Mouse (Mus musculus): ENCODE results near the gene Plekhm2. TPM values are rescaled to one million over a fixed set of nuclear protein-coding genes. Genes with fewer than 3 reads are reported as not detected.

Plekhm2 gene
- polyA plus RNA-seq, 1 experiment from 2014 or later = 8.1 TPM

DNA sequence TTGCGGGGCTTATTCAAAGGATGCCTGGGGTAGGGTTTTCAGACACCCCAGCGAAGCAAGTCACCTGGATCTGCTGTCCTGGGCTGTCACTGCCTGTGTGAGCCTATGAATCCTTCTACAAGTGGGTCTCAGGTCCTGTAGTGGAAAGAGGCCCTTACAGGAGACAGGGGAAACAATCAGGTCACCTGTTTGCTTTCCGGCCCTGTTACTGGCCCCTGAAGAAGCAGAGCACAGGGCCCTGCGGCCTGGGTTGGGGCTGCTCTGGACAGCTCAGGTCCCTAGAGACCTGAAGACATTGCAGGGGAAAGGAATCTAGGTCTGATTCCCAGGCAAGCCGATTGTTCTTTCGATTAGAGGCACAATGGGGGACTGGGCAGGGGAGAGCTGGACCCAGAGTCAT is 64.3 kb downstream of the Plekhm2 start:
- Histone ChIP-seq H3K4me1 (peaks cover 28% of the 10 kb centered on the region), H3K4me2 (peak overlapping the region; percentile 96), H3K9me3 (replicated peaks) (no peaks in the 10 kb centered on the region), H3K9ac (replicated peaks) (no peak overlapping the region), H3K27me3 (replicated peaks) (peaks cover 4% of the 10 kb centered on the region; the same call in 1 of the 2 replicates), H3K4me3 (replicated peaks) (peak overlapping the region; percentile 63), H3K36me3 (no peaks in the 10 kb centered on the region), H3K27ac (replicated peaks) (no peak overlapping the region)
- 0 out of 2 replicates have a peak, but pooled peaks have one; percentile 30 for ATAC-seq (ENCODE audit: low FRiP score)
- 20% methylated on average over 6 of the region's 6 CpGs for WGBS

DNA sequence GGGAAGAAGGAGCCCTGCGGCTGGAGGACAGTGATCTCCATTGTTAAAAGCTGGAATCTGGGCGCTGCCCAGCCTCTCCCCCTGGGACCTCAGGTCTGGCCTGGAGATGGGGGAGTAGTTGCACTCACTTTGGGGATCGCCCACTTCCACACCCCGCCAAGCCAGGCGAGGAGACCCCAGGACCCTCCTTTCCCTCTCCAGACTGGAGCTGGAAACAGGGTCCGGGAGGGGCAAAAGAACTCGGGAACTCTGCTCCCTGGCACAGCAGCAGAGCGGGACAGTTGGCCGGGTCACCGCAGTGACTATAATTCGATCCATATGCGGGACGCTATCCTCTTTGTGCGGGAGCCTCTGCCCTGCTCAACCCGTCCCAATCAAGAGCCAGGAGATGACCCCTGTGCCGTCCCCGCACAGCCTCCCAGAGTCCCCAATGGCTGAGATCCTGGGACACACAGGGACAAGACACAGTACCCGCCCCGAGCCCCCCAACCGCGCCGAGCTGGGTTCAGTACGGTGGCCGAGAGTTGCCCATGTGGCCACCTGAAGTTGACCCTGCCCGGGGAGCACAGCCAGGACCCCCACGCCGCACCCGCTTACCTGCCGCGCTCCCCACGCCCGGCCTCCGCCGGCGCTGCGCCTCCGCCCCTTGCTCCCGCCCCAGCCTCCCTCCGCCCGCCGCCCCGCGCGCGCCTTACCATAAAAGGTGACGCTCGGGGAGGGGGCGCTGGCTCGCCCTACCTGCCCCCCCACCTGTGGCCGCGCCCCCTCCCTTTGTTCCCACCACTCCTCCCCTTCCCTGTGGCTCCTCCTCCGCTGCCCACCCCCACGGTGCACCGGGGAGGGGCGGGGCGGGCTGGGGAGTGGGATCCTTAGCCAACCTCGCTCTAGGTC is 65.2 kb downstream of the Plekhm2 start:
- H3K4me1 ChIP-seq = peaks cover 28% of the 10 kb centered on the region
- no peak overlapping the region for H3K27ac ChIP-seq (replicated peaks)
- peaks cover 6% of the 10 kb centered on the region; the same call in 1 of the 2 replicates for H3K36me3 ChIP-seq
- WGBS = under 1% methylated on average over 54 of the region's 57 CpGs
- H3K4me3 ChIP-seq (replicated peaks) = peak overlapping the region; percentile 63
- H3K27me3 ChIP-seq (replicated peaks) = peaks cover 4% of the 10 kb centered on the region; the same call in 1 of the 2 replicates
- H3K9me3 ChIP-seq (replicated peaks) = no peaks in the 10 kb centered on the region
- peak overlapping the region; percentile 60 for H3K9ac ChIP-seq (replicated peaks)
- peak; percentile 29; the same call in 1 of the 2 replicates for ATAC-seq (ENCODE audit: low FRiP score)
- H3K4me2 ChIP-seq = peak overlapping the region; percentile 96

DNA sequence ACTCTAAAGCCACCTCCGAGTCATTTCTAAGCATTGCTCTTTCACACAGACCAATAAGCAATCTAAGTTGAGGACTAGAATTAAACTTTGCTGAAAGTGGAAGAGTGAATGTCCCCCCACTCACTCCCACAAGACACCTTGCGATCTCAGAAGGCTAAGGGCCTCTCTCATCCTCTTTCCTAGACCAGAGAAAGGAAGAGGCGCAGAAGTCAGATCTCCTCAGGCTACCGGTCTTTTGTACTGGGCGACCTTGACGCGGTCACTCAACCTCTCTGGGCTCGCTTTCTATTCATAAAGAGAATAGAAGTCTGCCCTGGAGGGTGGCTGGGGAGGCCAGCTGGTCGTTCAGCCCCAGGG is 65.8 kb downstream of the Plekhm2 start:
- no peak for ATAC-seq (ENCODE audit: low FRiP score)
- Histone ChIP-seq H3K27ac (replicated peaks) (peak overlapping the region; percentile 54), H3K36me3 (peaks cover 10% of the 10 kb centered on the region; the same call in 1 of the 2 replicates), H3K9ac (replicated peaks) (peak overlapping the region; percentile 60), H3K9me3 (replicated peaks) (no peaks in the 10 kb centered on the region), H3K27me3 (replicated peaks) (peaks cover 4% of the 10 kb centered on the region; the same call in 1 of the 2 replicates), H3K4me2 (peak overlapping the region; percentile 96), H3K4me3 (replicated peaks) (peak overlapping the region; percentile 63), H3K4me1 (peaks cover 28% of the 10 kb centered on the region)
- WGBS = 4% methylated on average over 9 of the region's 9 CpGs

DNA sequence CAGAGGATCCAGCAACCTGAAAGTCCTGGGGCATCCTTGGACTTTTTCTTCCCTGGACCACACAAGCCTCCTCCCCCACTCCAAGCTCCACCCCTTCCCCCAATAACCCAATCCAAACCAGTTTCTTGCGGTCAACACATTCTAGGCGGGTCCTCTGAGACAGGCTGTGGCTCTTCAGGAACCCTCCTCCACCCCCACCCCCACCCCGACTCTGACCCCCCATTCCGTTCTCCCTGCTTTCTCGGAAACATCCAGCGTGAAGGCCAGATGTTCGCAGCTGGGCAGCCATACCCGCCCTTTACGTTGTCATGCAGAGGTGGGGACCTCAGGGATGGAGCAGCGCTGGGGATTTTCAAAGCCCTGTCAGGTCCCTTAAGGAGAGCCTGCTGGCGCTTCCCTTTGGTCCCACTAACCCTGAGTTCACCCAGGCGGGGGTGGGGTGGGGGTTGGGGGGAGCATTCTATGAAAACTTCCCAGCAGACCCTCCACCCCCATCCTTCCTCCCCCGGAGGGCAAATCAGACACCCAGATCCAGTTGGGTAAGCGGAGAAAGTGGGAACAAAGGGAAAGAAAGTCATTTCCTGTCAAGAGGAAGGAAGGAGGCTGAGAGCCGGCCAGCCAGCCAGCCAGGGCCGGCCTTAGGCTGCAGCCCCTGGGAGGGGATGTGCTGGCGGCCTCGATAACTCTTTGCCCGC is 66.4 kb downstream of the Plekhm2 start:
- ATAC-seq (ENCODE audit: low FRiP score) = no peak
- peaks cover 4% of the 10 kb centered on the region; the same call in 1 of the 2 replicates for H3K27me3 ChIP-seq (replicated peaks)
- peak overlapping the region; percentile 54 for H3K27ac ChIP-seq (replicated peaks)
- H3K9me3 ChIP-seq (replicated peaks) = no peaks in the 10 kb centered on the region
- H3K4me3 ChIP-seq (replicated peaks) = peak overlapping the region; percentile 63
- H3K9ac ChIP-seq (replicated peaks) = peak overlapping the region; percentile 60
- peaks cover 28% of the 10 kb centered on the region for H3K4me1 ChIP-seq
- H3K4me2 ChIP-seq = peak overlapping the region; percentile 96
- 2% methylated on average over 19 of the region's 19 CpGs for WGBS
- H3K36me3 ChIP-seq = peaks cover 10% of the 10 kb centered on the region; the same call in 1 of the 2 replicates

DNA sequence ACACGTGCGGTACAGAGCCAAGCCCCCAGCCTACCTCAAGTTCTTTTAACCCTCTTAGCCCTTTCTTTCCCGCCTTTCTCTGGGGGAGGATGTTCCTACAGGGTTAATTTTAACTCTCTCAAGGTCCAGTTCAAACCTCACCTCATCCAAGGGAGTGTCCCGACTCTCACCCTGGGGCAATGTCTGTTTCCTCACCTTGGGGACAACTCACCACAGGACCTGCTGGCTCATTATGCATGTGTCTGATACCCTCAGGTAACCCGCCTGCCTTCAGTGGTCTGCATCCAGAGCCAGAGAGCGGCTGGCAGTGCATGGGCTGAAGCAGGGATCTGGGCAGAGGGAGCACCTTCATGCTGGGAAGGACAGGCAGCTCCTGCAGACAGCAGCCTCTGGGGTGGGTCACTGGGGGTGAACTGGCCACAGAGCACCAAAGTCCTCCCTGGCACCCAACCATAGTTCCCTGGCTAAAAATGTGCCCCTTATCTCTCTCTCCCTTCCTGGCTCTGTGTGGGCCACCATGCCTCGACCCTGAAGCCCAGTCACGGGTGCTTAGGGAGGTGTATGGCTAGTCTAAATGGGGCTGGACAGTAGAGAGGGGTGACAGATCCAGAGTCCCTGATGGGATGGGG is 67.9 kb downstream of the Plekhm2 start:
- Histone ChIP-seq H3K9ac (replicated peaks) (no peak overlapping the region), H3K27ac (replicated peaks) (no peak overlapping the region), H3K9me3 (replicated peaks) (no peaks in the 10 kb centered on the region), H3K4me3 (replicated peaks) (no peak overlapping the region), H3K4me1 (peaks cover 28% of the 10 kb centered on the region), H3K4me2 (no peak overlapping the region), H3K36me3 (peaks cover 15% of the 10 kb centered on the region; the same call in 1 of the 2 replicates), H3K27me3 (replicated peaks) (peaks cover 4% of the 10 kb centered on the region; the same call in 1 of the 2 replicates)
- ATAC-seq (ENCODE audit: low FRiP score) = no peak
- WGBS = 93% methylated on average over 8 of the region's 8 CpGs

DNA sequence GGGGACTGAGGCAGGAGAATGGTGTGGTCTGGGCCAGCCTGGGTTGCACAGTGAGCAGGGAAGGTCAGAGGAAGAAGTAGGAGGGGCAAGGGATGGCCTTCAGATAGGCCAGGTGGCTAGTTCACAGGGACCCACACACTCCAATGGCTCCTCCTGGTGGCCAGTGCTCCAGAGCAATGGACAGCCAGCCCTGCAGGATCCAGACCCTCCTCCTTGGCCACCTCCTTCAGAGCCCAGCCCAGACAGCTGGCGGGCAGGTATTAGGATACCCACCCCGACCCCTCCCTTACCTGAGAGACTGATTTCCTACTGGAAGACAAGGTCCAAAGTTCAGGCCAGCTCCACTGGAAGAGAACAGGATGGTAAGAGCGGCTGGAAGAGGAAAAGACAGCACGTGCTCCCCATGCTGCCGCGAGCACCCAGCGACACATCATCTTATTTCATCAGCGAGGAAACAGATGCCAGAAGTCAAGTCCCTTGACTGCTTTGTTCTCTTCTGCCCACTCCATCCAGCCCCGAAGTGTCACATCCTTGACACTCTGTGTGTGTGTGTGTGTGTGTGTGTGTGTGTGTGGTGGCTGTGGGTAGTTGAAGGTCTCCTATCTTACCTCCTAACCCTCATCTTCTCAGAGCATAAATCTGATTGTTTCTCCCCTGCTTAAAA is 69.0 kb downstream of the Plekhm2 start:
- peaks cover 28% of the 10 kb centered on the region for H3K4me1 ChIP-seq
- 80% methylated on average over 9 of the region's 9 CpGs for WGBS
- H3K27me3 ChIP-seq (replicated peaks) = peaks cover 4% of the 10 kb centered on the region; the same call in 1 of the 2 replicates
- H3K4me2 ChIP-seq = no peak overlapping the region
- H3K4me3 ChIP-seq (replicated peaks) = no peak overlapping the region
- ATAC-seq (ENCODE audit: low FRiP score) = no peak
- no peak overlapping the region for H3K27ac ChIP-seq (replicated peaks)
- H3K9me3 ChIP-seq (replicated peaks) = no peaks in the 10 kb centered on the region
- peaks cover 15% of the 10 kb centered on the region; the same call in 1 of the 2 replicates for H3K36me3 ChIP-seq
- no peak overlapping the region for H3K9ac ChIP-seq (replicated peaks)

DNA sequence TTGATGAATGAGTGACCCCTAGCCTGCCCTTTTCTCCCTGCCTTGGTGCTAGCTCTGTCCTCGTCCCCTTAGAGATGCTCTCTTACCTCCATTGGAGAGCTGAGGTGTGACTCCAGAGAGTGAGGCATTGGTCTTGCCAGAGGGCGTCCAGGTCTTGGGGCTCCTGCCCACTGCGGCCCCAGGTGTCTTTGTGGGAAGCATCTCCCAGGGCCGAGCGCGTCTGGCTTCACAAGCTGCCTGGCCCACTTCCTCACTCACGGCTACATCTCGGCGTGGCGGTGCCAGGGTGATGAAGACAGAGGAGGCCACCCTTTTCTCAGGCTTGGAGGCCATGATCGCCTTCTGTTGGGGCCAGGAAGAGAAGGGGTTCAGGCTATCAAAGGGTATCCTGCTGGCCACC is 69.6 kb downstream of the Plekhm2 start:
- Histone ChIP-seq H3K9ac (replicated peaks) (no peak overlapping the region), H3K27ac (replicated peaks) (no peak overlapping the region), H3K4me2 (no peak overlapping the region), H3K9me3 (replicated peaks) (no peaks in the 10 kb centered on the region), H3K4me3 (replicated peaks) (no peak overlapping the region), H3K4me1 (peaks cover 22% of the 10 kb centered on the region), H3K36me3 (peaks cover 15% of the 10 kb centered on the region), H3K27me3 (replicated peaks) (peaks cover 4% of the 10 kb centered on the region; the same call in 1 of the 2 replicates)
- no peak for ATAC-seq (ENCODE audit: low FRiP score)
- 94% methylated on average over 11 of the region's 11 CpGs for WGBS

DNA sequence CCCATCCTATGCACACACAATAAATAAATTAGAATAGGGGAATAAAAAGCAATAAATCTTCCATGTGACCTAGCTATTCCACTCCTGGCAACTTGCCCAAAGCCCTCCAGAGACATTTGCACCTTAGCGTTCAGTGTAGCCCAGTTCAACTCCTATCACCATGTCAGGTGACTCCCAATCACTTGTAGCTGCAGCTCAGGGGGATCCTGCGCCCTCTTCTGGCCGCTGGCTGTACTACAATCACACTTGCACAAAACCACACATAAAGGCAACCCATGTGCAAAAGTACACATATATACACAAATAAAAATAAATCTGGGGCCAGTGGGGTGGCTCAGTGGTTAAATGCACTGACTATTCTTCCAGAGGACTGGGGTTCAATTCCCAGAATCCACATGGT is 73.2 kb downstream of the Plekhm2 start:
- Histone ChIP-seq H3K9me3 (replicated peaks) (no peaks in the 10 kb centered on the region), H3K36me3 (peaks cover 26% of the 10 kb centered on the region), H3K9ac (replicated peaks) (no peak overlapping the region), H3K27me3 (replicated peaks) (no peaks in the 10 kb centered on the region), H3K4me1 (no peaks in the 10 kb centered on the region), H3K4me3 (replicated peaks) (no peak overlapping the region), H3K27ac (replicated peaks) (no peak overlapping the region), H3K4me2 (no peak overlapping the region)
- WGBS = 28% methylated on average over 3 of the region's 3 CpGs
- no peak for ATAC-seq (ENCODE audit: low FRiP score)

DNA sequence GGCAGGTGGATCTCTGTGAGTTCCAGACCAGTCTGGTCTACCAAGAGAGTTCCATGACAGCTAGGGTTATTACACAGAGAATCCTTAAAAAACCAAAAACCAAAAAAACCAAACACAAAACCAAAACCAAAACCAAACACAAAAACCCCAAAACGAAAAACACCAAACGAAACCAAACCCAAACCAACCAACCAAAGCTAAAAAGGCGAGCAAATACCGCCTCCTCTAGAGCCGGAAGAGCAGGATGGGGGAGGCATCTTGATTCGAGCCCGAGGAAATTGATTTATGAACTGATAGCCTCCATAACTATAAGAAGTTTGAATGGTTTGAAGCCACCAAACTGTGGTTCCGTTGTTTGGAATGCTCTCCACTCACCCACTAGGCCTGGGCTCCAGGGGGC is 80.8 kb downstream of the Plekhm2 start:
- no peak overlapping the region for H3K27ac ChIP-seq (replicated peaks)
- H3K9ac ChIP-seq (replicated peaks) = no peak overlapping the region
- H3K4me3 ChIP-seq (replicated peaks) = no peak overlapping the region
- H3K4me2 ChIP-seq = no peak overlapping the region
- peaks cover 24% of the 10 kb centered on the region for H3K36me3 ChIP-seq
- H3K4me1 ChIP-seq = no peaks in the 10 kb centered on the region
- no peaks in the 10 kb centered on the region for H3K27me3 ChIP-seq (replicated peaks)
- H3K9me3 ChIP-seq (replicated peaks) = no peaks in the 10 kb centered on the region
- ATAC-seq (ENCODE audit: low FRiP score) = no peak
- 91% methylated on average over 8 of the region's 8 CpGs for WGBS

DNA sequence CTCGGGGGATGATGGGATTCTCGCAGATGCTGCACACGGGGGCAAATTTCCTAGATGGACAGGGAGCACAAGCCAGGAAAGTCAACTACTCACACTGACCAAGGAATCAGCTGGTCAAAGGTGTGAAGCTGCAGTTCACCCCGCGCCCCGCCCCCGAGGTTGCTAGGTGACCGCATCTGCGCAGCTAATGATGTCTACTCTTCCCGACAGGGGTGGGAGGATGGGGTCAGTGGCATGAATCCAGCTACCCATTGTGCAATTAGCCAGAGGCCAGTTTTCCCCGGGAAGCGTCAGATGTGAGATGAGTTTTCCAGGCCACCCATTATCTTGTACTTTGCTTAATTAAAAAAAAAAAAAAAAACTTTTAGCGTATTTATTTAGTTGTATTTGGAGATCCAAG is 83.6 kb downstream of the Plekhm2 start:
- peaks cover 22% of the 10 kb centered on the region for H3K36me3 ChIP-seq
- no peak overlapping the region for H3K27ac ChIP-seq (replicated peaks)
- ATAC-seq (ENCODE audit: low FRiP score) = no peak
- H3K4me3 ChIP-seq (replicated peaks) = no peak overlapping the region
- no peak overlapping the region for H3K4me2 ChIP-seq
- H3K9ac ChIP-seq (replicated peaks) = no peak overlapping the region
- no peaks in the 10 kb centered on the region for H3K4me1 ChIP-seq
- no peaks in the 10 kb centered on the region for H3K9me3 ChIP-seq (replicated peaks)
- H3K27me3 ChIP-seq (replicated peaks) = no peaks in the 10 kb centered on the region
- WGBS = 75% methylated on average over 13 of the region's 13 CpGs

DNA sequence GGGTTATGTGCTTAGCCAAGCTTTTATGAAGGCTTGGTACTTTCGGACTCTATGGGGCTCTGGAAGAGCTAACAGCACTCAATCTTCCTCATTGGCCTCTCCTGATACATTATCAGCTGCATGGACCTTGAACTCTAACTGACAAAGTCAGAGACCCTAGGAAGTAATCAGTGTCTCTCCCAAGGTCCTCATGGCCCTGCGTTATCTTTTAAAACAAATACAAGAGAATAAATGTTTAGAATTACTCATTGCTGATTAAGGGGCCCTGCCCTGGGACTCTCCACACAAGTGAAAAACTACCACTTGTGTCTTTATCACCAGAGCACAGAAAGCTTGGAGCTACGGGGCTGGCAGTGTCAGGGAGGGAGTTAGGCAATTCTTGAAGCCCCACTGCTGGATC is 85.9 kb downstream of the Plekhm2 start:
- ATAC-seq (ENCODE audit: low FRiP score) = no peak
- Histone ChIP-seq H3K27me3 (replicated peaks) (no peaks in the 10 kb centered on the region), H3K4me1 (no peaks in the 10 kb centered on the region), H3K9me3 (replicated peaks) (no peaks in the 10 kb centered on the region), H3K4me3 (replicated peaks) (no peak overlapping the region), H3K9ac (replicated peaks) (no peak overlapping the region), H3K36me3 (peaks cover 14% of the 10 kb centered on the region), H3K4me2 (no peak overlapping the region), H3K27ac (replicated peaks) (no peak overlapping the region)
- WGBS = 77% methylated on average over 3 of the region's 3 CpGs

Data from neural tube, embryonic 15.5 days (tissue).